Mouse (Mus musculus): ENCODE data around the gene Unc5cl.
A peak's percentile ranks its signal among the peaks of the same experiment; 100 is the strongest.

Unc5cl gene

GRCm38 (mm10) chr17:48432158-48432980 is 22.3 kb upstream of the Unc5cl start, which contains the start of gene Apobec2:
Gene Apobec2 (minus strand): TSS chr17:48432930.
- DNase-seq, result peak; percentile 39

DNA sequence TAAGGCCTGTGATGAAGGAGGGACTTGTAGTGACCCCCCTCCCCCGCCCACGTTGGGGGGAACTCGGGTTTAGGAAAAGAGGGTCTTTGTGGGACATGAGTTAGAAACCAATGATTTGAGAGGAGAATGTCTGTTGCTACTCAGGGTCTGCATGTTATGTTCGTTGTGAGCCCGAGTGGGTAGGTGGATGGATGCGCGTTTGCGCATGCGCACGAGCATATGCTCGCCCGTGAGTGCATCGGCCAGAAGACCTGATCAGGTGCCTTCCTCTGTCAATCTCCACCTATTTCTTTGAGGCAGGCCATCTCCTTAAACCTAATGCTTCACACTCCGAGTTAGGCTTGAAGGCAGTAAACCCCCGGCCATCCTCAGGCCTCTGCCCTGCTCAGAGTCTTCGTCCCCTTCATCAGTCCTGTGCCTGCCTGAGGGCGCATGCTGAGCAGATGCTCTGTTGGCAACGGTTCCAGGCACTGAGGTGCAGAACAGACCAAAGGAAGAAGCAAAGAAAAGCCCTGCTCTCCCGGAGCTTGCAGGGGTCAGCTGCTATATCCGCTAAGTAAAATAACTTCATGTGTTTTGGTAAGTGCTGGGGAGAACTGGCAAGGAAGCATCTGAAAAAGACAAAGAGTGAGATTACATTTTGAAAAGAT is 21.6 kb upstream of the Unc5cl start:
- DNase-seq, result no peak

GRCm38 (mm10) chr17:48433689-48434330 is 20.9 kb upstream of the Unc5cl start:
- DNase-seq, result peak; percentile 45

DNA sequence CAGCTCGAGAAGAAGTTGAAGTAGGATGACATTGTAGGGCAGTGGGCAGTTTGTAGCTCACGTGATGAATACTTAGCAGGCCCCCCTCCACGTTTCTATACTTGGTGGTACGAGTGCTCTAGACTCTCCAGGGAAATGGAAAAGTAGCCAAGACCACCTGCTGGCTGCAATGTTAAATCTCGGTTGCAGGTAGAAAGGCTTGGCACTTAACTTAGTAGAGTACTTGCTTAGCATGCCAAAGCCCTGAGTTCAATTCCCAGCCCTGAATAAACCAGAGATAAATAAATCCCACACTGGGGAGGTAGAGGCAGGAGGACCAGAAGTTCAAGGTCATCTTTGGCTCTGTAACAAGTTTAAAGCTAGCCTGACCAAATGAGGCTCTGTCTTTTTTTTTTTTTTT is 20.2 kb upstream of the Unc5cl start:
- no peak for DNase-seq

DNA sequence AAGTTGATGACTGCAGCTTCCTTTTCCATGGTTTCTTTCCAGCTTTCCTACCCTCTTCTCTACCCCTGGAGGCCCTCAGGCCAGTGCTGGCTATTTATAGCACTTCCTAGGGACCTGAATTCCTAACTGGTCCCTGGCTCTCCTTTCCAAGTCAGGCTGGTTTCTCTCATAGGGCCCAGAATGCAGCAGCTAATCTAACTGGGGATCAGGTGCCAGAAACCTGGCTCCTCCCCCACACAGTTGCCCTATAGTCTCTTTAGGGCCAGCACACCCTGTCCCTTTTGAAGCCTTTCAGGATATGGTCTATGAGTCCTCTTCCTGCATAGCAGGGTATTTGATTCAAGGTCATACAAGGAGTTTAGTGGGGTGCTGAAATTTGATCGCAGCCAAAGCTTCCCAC is 18.2 kb upstream of the Unc5cl start:
- no peak for DNase-seq

GRCm38 (mm10) chr17:48437421-48437911 is 17.2 kb upstream of the Unc5cl start:
- DNase-seq, result no peak

GRCm38 (mm10) chr17:48442745-48443457 is 11.8 kb upstream of the Unc5cl start:
- DNase-seq, result no peak

- DNase-seq, result no peak
These were observed 11.1 kb upstream of the Unc5cl start for GRCm38 (mm10) chr17:48443542-48444145.

GRCm38 (mm10) chr17:48447675-48448074 is 7.0 kb upstream of the Unc5cl start:
- DNase-seq, result peak; percentile 82

DNA sequence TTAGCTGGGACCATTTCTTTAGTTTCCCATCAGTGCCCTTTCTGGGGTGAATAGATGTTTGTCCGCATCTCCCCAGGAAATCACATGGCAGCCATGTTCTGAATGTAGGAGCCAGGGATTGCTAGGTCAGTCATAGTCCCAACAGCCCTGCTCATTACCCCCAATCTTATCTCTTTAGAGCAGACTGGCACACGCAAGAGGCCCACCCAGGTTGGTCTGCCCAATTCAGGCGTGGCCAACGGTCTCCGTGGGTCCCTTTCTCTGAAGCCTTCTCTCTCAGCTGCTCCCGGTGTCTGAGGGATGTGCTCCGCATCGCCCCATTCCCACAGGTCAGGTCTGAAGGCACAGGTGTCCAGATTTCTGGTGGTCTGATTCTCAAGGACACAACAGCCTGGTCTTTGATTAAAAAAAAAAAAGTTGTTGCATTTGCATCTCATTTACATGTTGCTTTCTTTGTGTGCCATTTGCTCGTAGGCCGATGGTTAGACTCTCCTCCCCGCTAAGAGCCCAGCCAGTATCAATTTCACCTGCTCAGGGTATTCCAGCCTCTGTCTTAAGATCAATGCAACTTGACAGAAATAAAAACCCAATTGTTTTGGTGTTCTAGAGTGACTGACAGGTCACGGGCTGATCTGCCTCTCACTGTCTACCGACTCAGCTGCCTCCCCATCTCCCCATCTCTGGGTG is 3.9 kb upstream of the Unc5cl start:
- DNase-seq, result peak; percentile 92

- DNase-seq, result peak; percentile 90
These were observed 3.4 kb upstream of the Unc5cl start, which contains the start of gene Tspo2 for GRCm38 (mm10) chr17:48451353-48451675. Gene Tspo2 (minus strand): TSS chr17:48451522.

GRCm38 (mm10) chr17:48451753-48452444 is 2.8 kb upstream of the Unc5cl start:
- DNase-seq, result peak; percentile 64

GRCm38 (mm10) chr17:48453489-48453888 is 1.2 kb upstream of the Unc5cl start:
- DNase-seq, result peak; percentile 60

GRCm38 (mm10) chr17:48454190-48454589 is 511 bp upstream of the Unc5cl start:
- DNase-seq, result no peak

- no peak for DNase-seq
These were observed 1.3 kb downstream of the Unc5cl start for GRCm38 (mm10) chr17:48455955-48456354.

- no peak for DNase-seq
These were observed 3.4 kb downstream of the Unc5cl start for GRCm38 (mm10) chr17:48457971-48458653.

DNA sequence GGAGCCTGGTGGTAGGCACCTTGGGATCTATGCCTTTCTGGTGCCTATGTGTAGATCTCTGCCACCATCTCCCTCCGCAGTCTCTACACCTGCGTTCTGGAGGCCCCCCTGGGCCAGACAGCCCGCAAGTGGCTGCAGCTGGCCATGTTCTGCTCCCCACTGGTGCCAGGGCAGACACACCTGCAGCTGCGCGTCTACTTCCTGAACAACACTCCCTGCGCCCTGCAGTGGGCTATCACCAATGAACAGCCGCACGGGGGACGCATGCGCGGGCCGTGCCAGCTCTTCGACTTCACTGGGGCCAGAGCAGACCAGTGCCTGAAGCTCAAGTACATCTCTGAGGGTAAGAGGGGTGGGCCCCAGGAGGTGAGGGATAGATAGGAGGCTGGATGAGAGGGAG is 7.4 kb downstream of the Unc5cl start:
- no peak for DNase-seq

DNA sequence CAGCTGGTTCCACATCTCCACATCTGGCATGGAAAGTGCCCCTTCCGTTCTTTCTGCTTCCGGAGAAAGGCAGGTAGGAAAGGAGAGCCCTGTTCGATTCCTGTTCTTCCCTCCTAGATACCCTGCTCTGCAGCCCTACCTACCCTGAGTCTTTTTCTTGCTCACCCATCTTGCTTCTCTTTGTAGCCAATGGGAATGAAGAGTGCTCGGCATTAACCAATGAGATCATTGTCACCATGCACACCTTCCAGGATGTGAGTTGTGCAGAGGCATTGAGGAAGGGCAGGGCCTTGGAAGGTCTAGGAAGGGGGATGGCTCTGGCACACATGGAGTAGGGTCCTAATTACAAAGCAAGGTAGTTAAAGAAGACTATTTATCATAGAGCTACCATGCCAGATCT is 8.7 kb downstream of the Unc5cl start:
- no peak for DNase-seq

DNA sequence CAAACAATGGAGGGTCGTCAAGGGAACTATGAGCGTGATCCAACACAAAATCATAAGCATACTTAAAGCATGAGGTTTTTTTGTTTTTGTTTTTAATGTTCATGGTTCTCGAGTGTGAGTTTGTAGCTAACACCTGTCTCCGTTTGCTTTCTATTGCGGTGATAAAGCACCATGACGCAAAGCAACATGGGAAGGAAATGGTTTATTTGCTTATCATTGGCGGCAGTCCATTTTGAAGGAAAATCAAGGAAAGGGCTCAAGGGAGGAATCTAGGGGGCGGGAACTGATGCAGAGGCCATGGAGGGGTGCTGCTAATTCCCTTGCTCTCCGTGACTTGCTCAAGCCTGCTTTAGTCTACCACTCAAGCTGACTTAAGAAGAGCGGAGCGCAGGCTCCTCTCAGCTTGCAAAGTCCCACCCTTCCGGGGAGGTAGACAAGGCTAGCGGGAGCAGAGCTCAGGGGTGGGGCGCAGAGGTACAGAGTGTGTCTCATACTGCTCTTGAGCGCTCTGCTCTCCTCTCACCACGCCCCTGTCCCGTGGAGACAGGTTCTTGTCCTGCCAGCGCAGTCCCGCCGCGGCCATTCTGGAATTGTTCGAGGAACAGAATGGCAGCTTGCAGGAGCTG is 12.2 kb downstream of the Unc5cl start:
- DNase-seq, result peak; percentile 82

All from liver (tissue).